Mouse (Mus musculus) hindbrain, embryonic 13.5 days (tissue): Measurements from ENCODE around the gene Dcst2. TPM values are rescaled to one million over a fixed set of nuclear protein-coding genes. Genes with fewer than 3 reads are reported as not detected.
A peak's percentile ranks its signal among the peaks of the same experiment; 100 is the strongest.

ENCODE experiments used
- ATAC-seq: fragments of 200-750 bp; cut with Nextera tagmentation; 2 replicates; pipeline ENCODE4 v1.8.0; 2017; ENCODE audit warnings: moderate TSS enrichment; ENCODE audit not compliant: low FRiP score
- H3K27ac ChIP-seq: fragments of 300-500 bp; sonication (generic); 2 replicates; pipeline ENCODE4 v1.5.1; 2015; ENCODE audit warnings: inconsistent platforms, mild to moderate bottlenecking, moderate library complexity
- H3K27me3 ChIP-seq: fragments of 300-500 bp; sonication (generic); 2 replicates; pipeline ENCODE4 v1.6.1; 2015; ENCODE audit warnings: mild to moderate bottlenecking, inconsistent platforms
- H3K36me3 ChIP-seq: fragments of 300-500 bp; sonication (generic); 2 replicates; pipeline ENCODE4 v1.6.1; 2015; ENCODE audit warnings: mild to moderate bottlenecking, inconsistent platforms
- H3K4me1 ChIP-seq: fragments of 300-500 bp; sonication (generic); replicated peaks from 2 replicates; pipeline ENCODE4 v1.6.1; 2015; ENCODE audit warnings: inconsistent platforms
- H3K4me2 ChIP-seq: fragments of 300-500 bp; sonication (generic); 2 replicates; pipeline ENCODE4 v1.6.1; 2015; ENCODE audit warnings: inconsistent platforms, mild to moderate bottlenecking, moderate library complexity
- H3K4me3 ChIP-seq: fragments of 300-500 bp; sonication (generic); 2 replicates; pipeline ENCODE4 v1.5.1; 2015; ENCODE audit warnings: mild to moderate bottlenecking, inconsistent platforms
- H3K9ac ChIP-seq: fragments of 300-500 bp; sonication (generic); 2 replicates; pipeline ENCODE4 v1.6.1; 2015; ENCODE audit warnings: mild to moderate bottlenecking, inconsistent platforms
- H3K9me3 ChIP-seq: fragments of 300-500 bp; sonication (generic); 2 replicates; pipeline ENCODE4 v1.6.1; 2016; ENCODE audit warnings: inconsistent platforms
- WGBS: fragments of 180-500 bp; shearing (Covaris S2); methylation state at CpG from one replicate; pipeline ENCODE4 v1.1.7; 2015; 5-methylcytosine and 5-hydroxymethylcytosine counted together
- polyA plus RNA-seq: library from polyadenylated mRNA; unstranded; fragments of >200 nt; fragmentation: Nextera tagmentation; extraction: Ambion mirVana; gene quantifications from 2 replicates; pipeline ENCODE4 v1.2.1, GENCODE M21; 2015

Dcst2 gene
- polyA plus RNA-seq, 1 experiment from 2014 or later = 0.14 TPM

GRCm38 (mm10) chr3:89321183-89322130 lies 40.3 kb upstream of the Dcst2 start:
- Histone ChIP-seq H3K9ac (peak overlapping the region; percentile 95), H3K4me3 (peak overlapping the region; percentile 78), H3K4me1 (peaks cover 58% of the 10 kb centered on the region), H3K9me3 (no peaks in the 10 kb centered on the region), H3K36me3 (no peaks in the 10 kb centered on the region), H3K4me2 (peak overlapping the region; percentile 76), H3K27me3 (peaks cover 39% of the 10 kb centered on the region), H3K27ac (peak overlapping the region; percentile 97)
- under 1% methylated on average over 63 of the region's 66 CpGs for WGBS
- peak; percentile 22 for ATAC-seq

- H3K4me1 ChIP-seq = peaks cover 54% of the 10 kb centered on the region
- peak overlapping the region; percentile 78 for H3K4me3 ChIP-seq
- no peaks in the 10 kb centered on the region for H3K9me3 ChIP-seq
- H3K36me3 ChIP-seq = no peaks in the 10 kb centered on the region
- WGBS = under 1% methylated on average over 14 of the region's 14 CpGs
- ATAC-seq = peak; percentile 12
- peak overlapping the region; percentile 76 for H3K4me2 ChIP-seq
- peaks cover 38% of the 10 kb centered on the region for H3K27me3 ChIP-seq
- H3K27ac ChIP-seq = peak overlapping the region; percentile 97
- peak overlapping the region; percentile 95 for H3K9ac ChIP-seq
These were observed 39.7 kb upstream of the Dcst2 start for GRCm38 (mm10) chr3:89322131-89322500.

DNA sequence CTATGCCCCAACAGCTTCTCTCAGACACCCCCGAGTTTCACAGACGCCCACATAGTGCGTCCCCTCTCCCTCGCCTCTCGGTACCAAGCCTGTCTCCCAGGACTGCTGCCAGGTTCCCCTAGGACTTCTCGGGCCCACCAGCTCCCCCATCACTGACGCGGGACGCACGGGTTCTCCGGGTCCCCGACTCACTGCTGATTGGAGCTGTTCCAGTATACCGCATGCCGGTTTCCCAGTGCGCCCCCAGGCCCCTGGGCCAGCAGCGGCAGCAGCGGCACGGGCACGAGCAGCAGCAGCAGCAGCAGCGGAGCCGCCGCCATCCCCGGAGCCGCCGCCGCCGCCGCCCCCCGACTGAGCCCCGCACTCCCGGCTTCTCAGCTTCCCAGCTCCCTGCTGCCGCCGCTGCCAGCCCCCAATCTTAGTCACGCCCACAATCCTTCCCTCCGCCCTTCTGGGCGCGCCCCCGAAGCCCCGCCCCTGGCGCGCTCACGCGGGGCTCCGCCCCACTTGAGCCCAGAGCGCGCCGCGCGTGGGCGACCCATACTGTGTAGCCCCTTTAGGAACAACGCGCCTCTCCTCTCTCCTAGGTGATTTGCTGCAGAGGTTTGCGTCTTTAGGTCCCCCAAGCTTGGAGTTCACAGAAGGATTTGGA lies 39.1 kb upstream of the Dcst2 start, which contains the start of gene Efna3:
TSS of gene Efna3 (minus strand) at position 452 of the 652 bp plus-strand sequence.
- H3K4me1 ChIP-seq = peaks cover 54% of the 10 kb centered on the region
- whole genome bisulfite sequencing = under 1% methylated on average over 45 of the region's 53 CpGs
- peak; percentile 46 for ATAC-seq

GRCm38 (mm10) chr3:89325882-89326281 lies 35.9 kb upstream of the Dcst2 start:
- no peak overlapping the region for H3K4me3 ChIP-seq
- H3K4me1 ChIP-seq = peaks cover 42% of the 10 kb centered on the region
- 92% methylated on average over 8 of the region's 8 CpGs for WGBS
- H3K27me3 ChIP-seq = peaks cover 17% of the 10 kb centered on the region; the same call in 1 of the 2 replicates
- ATAC-seq = no peak
- no peaks in the 10 kb centered on the region for H3K9me3 ChIP-seq
- no peak overlapping the region for H3K27ac ChIP-seq
- no peaks in the 10 kb centered on the region for H3K36me3 ChIP-seq
- no peak overlapping the region for H3K9ac ChIP-seq
- H3K4me2 ChIP-seq = no peak overlapping the region

More for the DNA sequence above, 39.1 kb upstream of the Dcst2 start, which contains the start of gene Efna3:
- Histone ChIP-seq H3K27ac (peak within 1 kb of the TSS; percentile 97), H3K27me3 (peaks cover 35% of the 10 kb centered on the region), H3K9me3 (no peaks in the 10 kb centered on the region), H3K9ac (peak within 1 kb of the TSS; percentile 95), H3K4me2 (peak within 1 kb of the TSS; percentile 76), H3K36me3 (no peaks in the 10 kb centered on the region), H3K4me3 (peak within 1 kb of the TSS; percentile 78)

DNA sequence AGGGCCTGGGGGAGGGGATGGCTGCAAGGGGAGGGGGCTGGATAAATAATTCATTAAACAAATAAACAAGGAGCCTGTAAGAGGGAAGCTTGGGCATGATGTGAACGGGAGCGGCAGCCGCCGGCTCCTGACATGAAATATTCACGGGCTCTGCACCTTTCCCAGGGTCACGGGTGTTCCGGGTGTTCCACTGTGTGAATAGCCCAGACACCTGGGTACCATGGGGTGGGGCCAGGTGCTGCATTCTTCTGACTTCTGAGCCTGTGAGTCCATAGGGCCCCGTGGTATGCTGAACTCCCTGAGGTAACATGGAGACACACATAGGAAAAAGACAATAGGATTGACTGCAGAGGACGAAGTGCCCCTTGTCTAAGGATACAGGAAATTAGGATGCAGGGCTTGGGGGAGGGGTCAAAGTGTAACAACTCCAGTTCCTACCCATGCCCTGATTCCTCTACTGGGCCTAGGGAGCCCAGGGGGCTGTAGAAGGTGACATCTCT lies 34.4 kb upstream of the Dcst2 start:
- 32% methylated on average over 9 of the region's 9 CpGs for WGBS
- H3K27me3 ChIP-seq = 0 out of 2 replicates have a peak, but pooled peaks cover 15% of the 10 kb centered on the region

GRCm38 (mm10) chr3:89328623-89329022 lies 33.2 kb upstream of the Dcst2 start:
- Histone ChIP-seq H3K4me3 (no peak overlapping the region), H3K27ac (no peak overlapping the region), H3K27me3 (0 out of 2 replicates have a peak, but pooled peaks cover 14% of the 10 kb centered on the region), H3K9ac (no peak overlapping the region), H3K4me1 (peaks cover 55% of the 10 kb centered on the region), H3K36me3 (peaks cover 1% of the 10 kb centered on the region), H3K9me3 (no peaks in the 10 kb centered on the region), H3K4me2 (no peak overlapping the region)
- 15% methylated on average over 4 of the region's 4 CpGs for WGBS
- no peak for ATAC-seq

More for the DNA sequence above, 34.4 kb upstream of the Dcst2 start:
- H3K36me3 ChIP-seq = no peaks in the 10 kb centered on the region
- no peak overlapping the region; the same call in 1 of the 2 replicates for H3K9ac ChIP-seq
- H3K27ac ChIP-seq = peak overlapping the region; percentile 46; the same call in 1 of the 2 replicates
- H3K4me2 ChIP-seq = no peak overlapping the region
- H3K9me3 ChIP-seq = no peaks in the 10 kb centered on the region
- no peak for ATAC-seq
- H3K4me1 ChIP-seq = peaks cover 50% of the 10 kb centered on the region
- H3K4me3 ChIP-seq = no peak overlapping the region

- Histone ChIP-seq H3K4me3 (no peak overlapping the region), H3K4me1 (peaks cover 66% of the 10 kb centered on the region), H3K9ac (no peak overlapping the region), H3K36me3 (peaks cover 8% of the 10 kb centered on the region), H3K27me3 (0 out of 2 replicates have a peak, but pooled peaks cover 6% of the 10 kb centered on the region), H3K4me2 (no peak overlapping the region), H3K27ac (no peak overlapping the region), H3K9me3 (no peaks in the 10 kb centered on the region)
- ATAC-seq = no peak
- WGBS = 32% methylated on average over 3 of the region's 3 CpGs
These were observed 31.4 kb upstream of the Dcst2 start for GRCm38 (mm10) chr3:89330346-89330745.

DNA sequence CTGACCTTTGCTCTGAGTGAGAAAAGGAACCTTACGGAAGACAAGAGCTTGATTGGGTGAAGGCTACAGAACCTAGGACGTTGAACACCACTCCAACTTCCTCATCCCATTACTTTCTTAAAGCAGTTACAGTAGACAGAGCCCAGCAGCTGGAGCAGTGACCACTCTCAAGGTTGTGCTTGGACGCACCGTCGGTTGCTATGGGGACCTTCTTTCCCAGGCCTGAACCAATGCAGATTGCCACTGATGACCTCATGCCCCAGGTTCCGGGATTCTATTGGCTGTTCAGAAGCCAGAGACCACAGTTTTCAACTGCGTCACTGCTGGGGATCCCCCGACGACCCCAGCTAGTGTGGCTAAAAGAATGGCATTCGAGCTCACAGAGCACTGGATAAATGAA lies 30.8 kb upstream of the Dcst2 start:
- Histone ChIP-seq H3K9ac (no peak overlapping the region), H3K27ac (0 out of 2 replicates have a peak overlapping the region, but pooled peaks have one; percentile 30), H3K9me3 (no peaks in the 10 kb centered on the region), H3K4me3 (no peak overlapping the region), H3K36me3 (peaks cover 8% of the 10 kb centered on the region), H3K4me1 (peaks cover 72% of the 10 kb centered on the region), H3K27me3 (0 out of 2 replicates have a peak, but pooled peaks cover 6% of the 10 kb centered on the region), H3K4me2 (no peak overlapping the region)
- 19% methylated on average over 10 of the region's 10 CpGs for WGBS
- no peak for ATAC-seq

- Histone ChIP-seq H3K27me3 (0 out of 2 replicates have a peak, but pooled peaks cover 4% of the 10 kb centered on the region), H3K4me3 (no peak overlapping the region), H3K4me1 (peaks cover 78% of the 10 kb centered on the region), H3K36me3 (peaks cover 8% of the 10 kb centered on the region), H3K9me3 (no peaks in the 10 kb centered on the region), H3K4me2 (no peak overlapping the region), H3K9ac (no peak overlapping the region), H3K27ac (no peak overlapping the region)
- no peak for ATAC-seq
- WGBS = 69% methylated on average over 13 of the region's 13 CpGs
These were observed 30.2 kb upstream of the Dcst2 start for GRCm38 (mm10) chr3:89331561-89331960.

DNA sequence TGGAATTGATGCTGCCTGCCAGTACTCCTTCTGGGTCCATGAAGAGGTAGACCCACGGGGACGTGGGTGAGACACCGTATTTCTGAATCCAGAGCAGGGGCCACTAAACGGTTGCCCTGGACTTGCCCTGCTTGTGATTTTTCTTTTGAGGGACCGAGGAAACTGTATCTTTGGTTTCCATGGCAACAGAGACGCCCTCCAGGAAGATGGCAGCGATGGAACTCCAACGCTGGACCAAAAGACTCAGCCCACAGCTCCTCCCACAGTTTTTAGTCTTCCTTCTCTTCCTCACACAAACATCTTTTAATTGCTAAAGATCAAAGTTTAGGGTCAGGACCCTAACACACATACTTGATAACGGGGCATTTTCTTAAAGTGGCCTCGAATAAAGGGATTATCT lies 29.8 kb upstream of the Dcst2 start:
- Histone ChIP-seq H3K4me2 (no peak overlapping the region), H3K4me3 (no peak overlapping the region), H3K27ac (peak overlapping the region; percentile 62; the same call in 1 of the 2 replicates), H3K4me1 (peaks cover 80% of the 10 kb centered on the region), H3K9ac (peak overlapping the region; percentile 46; the same call in 1 of the 2 replicates), H3K36me3 (peaks cover 8% of the 10 kb centered on the region), H3K9me3 (no peaks in the 10 kb centered on the region), H3K27me3 (0 out of 2 replicates have a peak, but pooled peaks cover 4% of the 10 kb centered on the region)
- 37% methylated on average over 10 of the region's 10 CpGs for WGBS
- no peak for ATAC-seq

DNA sequence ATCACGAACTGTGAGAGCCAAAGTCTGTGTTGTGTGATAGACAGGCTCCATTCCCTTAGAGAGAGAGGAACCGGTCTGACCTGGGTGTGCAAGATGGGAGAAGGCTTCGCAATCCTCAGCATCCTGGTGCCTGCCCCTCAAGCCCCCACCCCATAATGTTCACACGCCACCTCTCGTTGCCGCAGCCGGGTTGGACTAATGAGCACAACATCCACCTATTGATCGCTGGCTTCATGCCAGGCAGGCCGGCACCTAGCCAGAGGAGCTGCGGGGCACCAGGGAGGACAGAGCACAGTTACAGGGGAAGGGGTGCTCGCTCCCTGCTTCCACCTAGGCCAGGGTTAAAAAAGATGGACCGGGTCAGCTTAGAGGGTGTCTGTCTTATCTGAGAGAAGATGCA lies 29.3 kb upstream of the Dcst2 start:
- 30% methylated on average over 12 of the region's 12 CpGs for WGBS
- Histone ChIP-seq H3K9me3 (no peaks in the 10 kb centered on the region), H3K27ac (peak overlapping the region; percentile 62), H3K4me2 (no peak overlapping the region; the same call in 1 of the 2 replicates), H3K9ac (peak overlapping the region; percentile 46; the same call in 1 of the 2 replicates), H3K4me1 (peaks cover 80% of the 10 kb centered on the region), H3K4me3 (no peak overlapping the region), H3K36me3 (peaks cover 8% of the 10 kb centered on the region), H3K27me3 (0 out of 2 replicates have a peak, but pooled peaks cover 4% of the 10 kb centered on the region)
- ATAC-seq = 0 out of 2 replicates have a peak, but pooled peaks have one; percentile 11
